Mouse (Mus musculus): ENCODE data around the gene Tshz3. TPM values are rescaled to one million over a fixed set of nuclear protein-coding genes. Genes with fewer than 3 reads are reported as not detected.

Gene Tshz3
- polyA plus RNA-seq, 1 experiment from 2014 or later = 12.1 TPM

GRCm38 (mm10) chr7:36720830-36721229, 22.9 kb downstream of the Tshz3 start:
- 34% methylated on average over 9 of the region's 9 CpGs for WGBS
- Histone ChIP-seq H3K9me3 (ENCODE audit: control insufficient read depth, low read length) (no peaks in the 10 kb centered on the region), H3K9ac (ENCODE audit: low read length) (no peak overlapping the region), H3K4me1 (replicated peaks; ENCODE audit: control insufficient read depth, insufficient read depth, low read length) (peaks cover 2% of the 10 kb centered on the region; the same call in 1 of the 2 replicates), H3K27me3 (ENCODE audit: control insufficient read depth, insufficient read depth, low read depth, low read length) (no peaks in the 10 kb centered on the region), H3K4me2 (ENCODE audit: low read depth, low read length) (no peak overlapping the region; the same call in 1 of the 2 replicates), H3K27ac (ENCODE audit: low read length) (no peak overlapping the region), H3K36me3 (ENCODE audit: control insufficient read depth, insufficient read depth, low read length) (no peaks in the 10 kb centered on the region; the same call in 1 of the 2 replicates), H3K4me3 (ENCODE audit: low read length) (no peak overlapping the region)
- peak; percentile 51; the same call in 1 of the 2 replicates for ATAC-seq (ENCODE audit: low read depth)

- Histone ChIP-seq H3K4me2 (ENCODE audit: low read depth, low read length) (no peak overlapping the region), H3K27ac (ENCODE audit: low read length) (no peak overlapping the region), H3K36me3 (ENCODE audit: control insufficient read depth, insufficient read depth, low read length) (no peaks in the 10 kb centered on the region; the same call in 1 of the 2 replicates), H3K9me3 (ENCODE audit: control insufficient read depth, low read length) (no peaks in the 10 kb centered on the region), H3K4me1 (replicated peaks; ENCODE audit: control insufficient read depth, insufficient read depth, low read length) (peaks cover 6% of the 10 kb centered on the region; the same call in 1 of the 2 replicates), H3K9ac (ENCODE audit: low read length) (no peak overlapping the region), H3K27me3 (ENCODE audit: control insufficient read depth, insufficient read depth, low read depth, low read length) (no peaks in the 10 kb centered on the region), H3K4me3 (ENCODE audit: low read length) (no peak overlapping the region)
- ATAC-seq (ENCODE audit: low read depth) = no peak
- 65% methylated on average over 14 of the region's 14 CpGs for WGBS
Observed at GRCm38 (mm10) chr7:36736303-36737050, 38.6 kb downstream of the Tshz3 start.

GRCm38 (mm10) chr7:36751480-36751879, 53.6 kb downstream of the Tshz3 start:
- H3K9me3 ChIP-seq (ENCODE audit: control insufficient read depth, low read length) = no peaks in the 10 kb centered on the region

GRCm38 (mm10) chr7:36767501-36768092, 69.7 kb downstream of the Tshz3 start:
- Histone ChIP-seq H3K4me3 (ENCODE audit: low read length) (no peak overlapping the region), H3K4me2 (ENCODE audit: low read depth, low read length) (no peak overlapping the region), H3K27ac (ENCODE audit: low read length) (no peak overlapping the region), H3K27me3 (ENCODE audit: control insufficient read depth, insufficient read depth, low read depth, low read length) (no peaks in the 10 kb centered on the region), H3K9ac (ENCODE audit: low read length) (no peak overlapping the region), H3K4me1 (replicated peaks; ENCODE audit: control insufficient read depth, insufficient read depth, low read length) (no peaks in the 10 kb centered on the region), H3K36me3 (ENCODE audit: control insufficient read depth, insufficient read depth, low read length) (peaks cover 18% of the 10 kb centered on the region), H3K9me3 (ENCODE audit: control insufficient read depth, low read length) (no peaks in the 10 kb centered on the region)
- WGBS = 50% methylated on average over 8 of the region's 8 CpGs
- ATAC-seq (ENCODE audit: low read depth) = peak; percentile 91

More at GRCm38 (mm10) chr7:36751480-36751879, 53.6 kb downstream of the Tshz3 start:
- Histone ChIP-seq H3K4me3 (ENCODE audit: low read length) (no peak overlapping the region), H3K4me1 (replicated peaks; ENCODE audit: control insufficient read depth, insufficient read depth, low read length) (no peaks in the 10 kb centered on the region), H3K27me3 (ENCODE audit: control insufficient read depth, insufficient read depth, low read depth, low read length) (no peaks in the 10 kb centered on the region), H3K36me3 (ENCODE audit: control insufficient read depth, insufficient read depth, low read length) (peaks cover 3% of the 10 kb centered on the region; the same call in 1 of the 2 replicates), H3K9ac (ENCODE audit: low read length) (no peak overlapping the region), H3K4me2 (ENCODE audit: low read depth, low read length) (no peak overlapping the region), H3K27ac (ENCODE audit: low read length) (no peak overlapping the region)
- 85% methylated on average over 2 of the region's 2 CpGs for WGBS
- ATAC-seq (ENCODE audit: low read depth) = no peak

- no peak overlapping the region for H3K9ac ChIP-seq (ENCODE audit: low read length)
- ATAC-seq (ENCODE audit: low read depth) = no peak
- H3K36me3 ChIP-seq (ENCODE audit: control insufficient read depth, insufficient read depth, low read length) = peaks cover 18% of the 10 kb centered on the region
- no peaks in the 10 kb centered on the region for H3K9me3 ChIP-seq (ENCODE audit: control insufficient read depth, low read length)
- no peak overlapping the region for H3K27ac ChIP-seq (ENCODE audit: low read length)
- H3K4me2 ChIP-seq (ENCODE audit: low read depth, low read length) = no peak overlapping the region
- 73% methylated on average over 7 of the region's 7 CpGs for WGBS
- H3K4me3 ChIP-seq (ENCODE audit: low read length) = no peak overlapping the region
- no peaks in the 10 kb centered on the region for H3K4me1 ChIP-seq (replicated peaks; ENCODE audit: control insufficient read depth, insufficient read depth, low read length)
- H3K27me3 ChIP-seq (ENCODE audit: control insufficient read depth, insufficient read depth, low read depth, low read length) = no peaks in the 10 kb centered on the region
Observed at GRCm38 (mm10) chr7:36773086-36773485, 75.2 kb downstream of the Tshz3 start.

GRCm38 (mm10) chr7:36776956-36777355, 79.0 kb downstream of the Tshz3 start:
- Histone ChIP-seq H3K27ac (ENCODE audit: low read length) (no peak overlapping the region), H3K27me3 (ENCODE audit: control insufficient read depth, insufficient read depth, low read depth, low read length) (no peaks in the 10 kb centered on the region), H3K9ac (ENCODE audit: low read length) (no peak overlapping the region), H3K36me3 (ENCODE audit: control insufficient read depth, insufficient read depth, low read length) (no peaks in the 10 kb centered on the region), H3K4me3 (ENCODE audit: low read length) (no peak overlapping the region), H3K4me2 (ENCODE audit: low read depth, low read length) (no peak overlapping the region), H3K4me1 (replicated peaks; ENCODE audit: control insufficient read depth, insufficient read depth, low read length) (no peaks in the 10 kb centered on the region), H3K9me3 (ENCODE audit: control insufficient read depth, low read length) (0 out of 2 replicates have a peak, but pooled peaks cover 3% of the 10 kb centered on the region)
- 69% methylated on average over 4 of the region's 4 CpGs for WGBS
- no peak for ATAC-seq (ENCODE audit: low read depth)

- Histone ChIP-seq H3K27me3 (ENCODE audit: control insufficient read depth, insufficient read depth, low read depth, low read length) (no peaks in the 10 kb centered on the region), H3K9ac (ENCODE audit: low read length) (no peak overlapping the region), H3K36me3 (ENCODE audit: control insufficient read depth, insufficient read depth, low read length) (no peaks in the 10 kb centered on the region), H3K4me1 (replicated peaks; ENCODE audit: control insufficient read depth, insufficient read depth, low read length) (no peaks in the 10 kb centered on the region), H3K9me3 (ENCODE audit: control insufficient read depth, low read length) (0 out of 2 replicates have a peak, but pooled peaks cover 3% of the 10 kb centered on the region), H3K4me3 (ENCODE audit: low read length) (no peak overlapping the region), H3K27ac (ENCODE audit: low read length) (no peak overlapping the region), H3K4me2 (ENCODE audit: low read depth, low read length) (no peak overlapping the region)
- ATAC-seq (ENCODE audit: low read depth) = no peak
- 91% methylated on average over 11 of the region's 11 CpGs for WGBS
Observed at GRCm38 (mm10) chr7:36778456-36778855, 80.5 kb downstream of the Tshz3 start.

- Histone ChIP-seq H3K4me1 (replicated peaks; ENCODE audit: control insufficient read depth, insufficient read depth, low read length) (peaks cover 11% of the 10 kb centered on the region), H3K4me2 (ENCODE audit: low read depth, low read length) (no peak overlapping the region), H3K9ac (ENCODE audit: low read length) (no peak overlapping the region), H3K27me3 (ENCODE audit: control insufficient read depth, insufficient read depth, low read depth, low read length) (no peaks in the 10 kb centered on the region), H3K9me3 (ENCODE audit: control insufficient read depth, low read length) (0 out of 2 replicates have a peak, but pooled peaks cover 3% of the 10 kb centered on the region), H3K27ac (ENCODE audit: low read length) (no peak overlapping the region), H3K36me3 (ENCODE audit: control insufficient read depth, insufficient read depth, low read length) (no peaks in the 10 kb centered on the region), H3K4me3 (ENCODE audit: low read length) (no peak overlapping the region)
- WGBS = 78% methylated on average over 4 of the region's 4 CpGs
- ATAC-seq (ENCODE audit: low read depth) = no peak
Observed at GRCm38 (mm10) chr7:36784243-36784773, 86.4 kb downstream of the Tshz3 start.

- Histone ChIP-seq H3K27ac (ENCODE audit: low read length) (peak overlapping the region; percentile 45; the same call in 1 of the 2 replicates), H3K36me3 (ENCODE audit: control insufficient read depth, insufficient read depth, low read length) (no peaks in the 10 kb centered on the region), H3K9me3 (ENCODE audit: control insufficient read depth, low read length) (no peaks in the 10 kb centered on the region), H3K4me1 (replicated peaks; ENCODE audit: control insufficient read depth, insufficient read depth, low read length) (peaks cover 11% of the 10 kb centered on the region), H3K4me3 (ENCODE audit: low read length) (no peak overlapping the region), H3K9ac (ENCODE audit: low read length) (no peak overlapping the region), H3K27me3 (ENCODE audit: control insufficient read depth, insufficient read depth, low read depth, low read length) (no peaks in the 10 kb centered on the region), H3K4me2 (ENCODE audit: low read depth, low read length) (peak overlapping the region; percentile 18)
- 29% methylated on average over 10 of the region's 10 CpGs for WGBS
- ATAC-seq (ENCODE audit: low read depth) = peak; percentile 77
Observed at GRCm38 (mm10) chr7:36786713-36787421, 88.9 kb downstream of the Tshz3 start.
